Mouse (Mus musculus) CH12.LX (cell line): ENCODE measurements around the gene Fbxl14. TPM values are rescaled to one million over a fixed set of nuclear protein-coding genes. Genes with fewer than 3 reads are reported as not detected.

Experiments
- DNase-seq: peaks from one replicate; pipeline ENCODE4 v3.0.0-alpha.2; 2013; ENCODE audit errors: extremely low read depth
- H3K27ac ChIP-seq: 2 replicates; pipeline ENCODE4 v1.5.1; 2012; ENCODE audit warnings: low read depth, mild to moderate bottlenecking, control low read depth, moderate library complexity; ENCODE audit not compliant: insufficient read depth
- H3K27me3 ChIP-seq: replicated peaks from 2 replicates; pipeline ENCODE3; 2012; ENCODE audit warnings: inconsistent platforms
- H3K36me3 ChIP-seq, 2 experiments: replicated peaks in 1 of 2; 2 replicates each; pipeline versions ENCODE3 to v1.6.1; 2012; ENCODE audit warnings: inconsistent platforms in 1 of 2, low read length in 1 of 2, mild to moderate bottlenecking in 1 of 2, mixed read lengths in 1 of 2, moderate library complexity in 1 of 2; ENCODE audit not compliant: control insufficient read depth in 1 of 2, insufficient read depth in 1 of 2
- H3K4me1 ChIP-seq, 2 experiments: 2 replicates each; pipeline ENCODE4 v1.6.1; 2012; ENCODE audit warnings: inconsistent platforms in 1 of 2, moderate library complexity in 1 of 2; ENCODE audit not compliant: insufficient read depth in 2 of 2, control insufficient read depth in 1 of 2
- H3K4me2 ChIP-seq: 2 replicates; pipeline ENCODE4 v1.6.1; 2012; ENCODE audit warnings: low read depth, mild to moderate bottlenecking, control low read depth; ENCODE audit not compliant: poor library complexity, insufficient read depth, severe bottlenecking
- H3K4me3 ChIP-seq, 3 experiments: fragments of 150-350 bp in 1 of 3; sonication (generic) in 1 of 3; replicated peaks in 1 of 3; 2 replicates each; pipeline versions ENCODE3 to v1.5.1; 2011 to 2012; ENCODE audit warnings: low read depth in 2 of 3, low read length in 2 of 3, mild to moderate bottlenecking in 2 of 3, moderate library complexity in 2 of 3, control low read depth in 1 of 3, improper control_type of control experiment in 1 of 3, inconsistent platforms in 1 of 3, mixed read lengths in 1 of 3; ENCODE audit not compliant: poor library complexity in 1 of 3
- H3K79me2 ChIP-seq: replicated peaks from 2 replicates; pipeline ENCODE4 v1.6.1; 2012; ENCODE audit warnings: mild to moderate bottlenecking, moderate library complexity; ENCODE audit not compliant: control insufficient read depth, poor library complexity, insufficient read depth, severe bottlenecking; ENCODE audit errors: extremely low read depth
- H3K9ac ChIP-seq: 2 replicates; pipeline ENCODE4 v1.6.1; 2012; ENCODE audit warnings: low read depth, mild to moderate bottlenecking, control low read depth, moderate library complexity; ENCODE audit not compliant: insufficient read depth
- H3K9me3 ChIP-seq: replicated peaks from 2 replicates; pipeline ENCODE3; 2012; ENCODE audit warnings: low read length, inconsistent platforms, mixed read lengths
- BHLHE40 ChIP-seq: IDR thresholded peaks from 2 replicates; pipeline ENCODE4 v1.6.1; 2011; ENCODE audit warnings: mild to moderate bottlenecking, low read depth, low read length, improper control_type of control experiment
- CTCF ChIP-seq, 2 experiments: IDR thresholded peaks in 1 of 2; conservative IDR thresholded peaks in 1 of 2; 2 replicates each; pipeline ENCODE4 v1.5.1; 2011 to 2012; ENCODE audit warnings: low read depth in 2 of 2, low read length in 2 of 2, improper control_type of control experiment in 1 of 2, inconsistent platforms in 1 of 2, mild to moderate bottlenecking in 1 of 2, moderate library complexity in 1 of 2
- E2F4 ChIP-seq: IDR thresholded peaks from 2 replicates; pipeline ENCODE4 v1.6.1; 2011; ENCODE audit warnings: low read depth, low read length, improper control_type of control experiment; ENCODE audit not compliant: insufficient replicate concordance
- ELF1 ChIP-seq: IDR thresholded peaks from 2 replicates; pipeline ENCODE4 v1.6.1; 2014; ENCODE audit warnings: low read depth, mild to moderate bottlenecking, inconsistent platforms, low read length, improper control_type of control experiment
- EP300 ChIP-seq: IDR thresholded peaks from 2 replicates; pipeline ENCODE4 v1.6.1; 2011; ENCODE audit warnings: low read length, improper control_type of control experiment
- ETS1 ChIP-seq: conservative IDR thresholded peaks from 2 replicates; pipeline ENCODE4 v1.6.1; 2012; ENCODE audit warnings: low read depth, mild to moderate bottlenecking, inconsistent platforms, low read length, improper control_type of control experiment, moderate library complexity
- GABPA ChIP-seq: IDR thresholded peaks from 2 replicates; pipeline ENCODE4 v1.6.1; 2012; ENCODE audit warnings: low read depth, low read length, improper control_type of control experiment, inconsistent platforms; ENCODE audit not compliant: insufficient replicate concordance
- HCFC1 ChIP-seq: IDR thresholded peaks from 2 replicates; pipeline ENCODE4 v1.6.1; 2012; ENCODE audit warnings: low read depth, mild to moderate bottlenecking, inconsistent platforms, low read length, improper control_type of control experiment
- KAT2A ChIP-seq: IDR thresholded peaks from 2 replicates; pipeline ENCODE4 v1.6.1; 2012; ENCODE audit warnings: low read length, improper control_type of control experiment, inconsistent platforms; ENCODE audit not compliant: insufficient replicate concordance
- MEF2A ChIP-seq: IDR thresholded peaks from 2 replicates; pipeline ENCODE4 v1.6.1; 2014; ENCODE audit warnings: low read depth, mild to moderate bottlenecking, inconsistent platforms, low read length, improper control_type of control experiment, borderline replicate concordance
- MXI1 ChIP-seq: IDR thresholded peaks from 2 replicates; pipeline ENCODE4 v1.6.1; 2011; ENCODE audit warnings: mild to moderate bottlenecking, low read depth, low read length, improper control_type of control experiment
- NELFE ChIP-seq: IDR thresholded peaks from 2 replicates; pipeline ENCODE4 v1.6.1; 2011; ENCODE audit warnings: low read depth, low read length, improper control_type of control experiment
- POLR2A ChIP-seq: IDR thresholded peaks from 2 replicates; pipeline ENCODE4 v1.6.1; 2011; ENCODE audit warnings: low read depth, mild to moderate bottlenecking, improper control_type of control experiment, low read length
- TBP ChIP-seq: conservative IDR thresholded peaks from 2 replicates; pipeline ENCODE4 v1.6.1; 2011; ENCODE audit warnings: low read depth, low read length, improper control_type of control experiment
- UBTF ChIP-seq: IDR thresholded peaks from 2 replicates; pipeline ENCODE4 v1.6.1; 2012; ENCODE audit warnings: low read depth, mild to moderate bottlenecking, inconsistent platforms, low read length, improper control_type of control experiment, moderate library complexity
- USF1 ChIP-seq: IDR thresholded peaks from 2 replicates; pipeline ENCODE4 v1.6.1; 2014; ENCODE audit warnings: low read depth, mild to moderate bottlenecking, inconsistent platforms, low read length, improper control_type of control experiment
- ZNF384 ChIP-seq: IDR thresholded peaks from 2 replicates; pipeline ENCODE4 v1.6.1; 2012; ENCODE audit warnings: low read depth, low read length, improper control_type of control experiment, inconsistent platforms
- dilution Hi-C: fragments of 300-500 bp; cut with MboI; formaldehyde crosslinking; loops from 2 replicates; pipeline ENCODE4 v1.14.3; 2020; ENCODE audit warnings: low sequenced_read_pairs; ENCODE audit not compliant: extremely low pct_unique_long_range_greater_than_20kb, extremely low pct_ligation_motif_present
- in situ Hi-C: fragments of 300-500 bp; cut with MboI; formaldehyde crosslinking; loops from 3 replicates; pipeline ENCODE4 v1.14.3; 2019; ENCODE audit warnings: low sequenced_read_pairs, low pct_ligation_motif_present, low pct_unique_long_range_greater_than_20kb, mixed read lengths
- polyA plus RNA-seq: library from polyadenylated mRNA; unstranded; fragments of >175 nt; gene quantifications from 2 replicates; pipeline ENCODE4 v1.2.1, GENCODE M21; 2012; ENCODE audit warnings: low read depth; ENCODE audit not compliant: insufficient read length
- total RNA-seq, 2 experiments: library from RNA; depleted of rRNA; stranded (reverse); fragments of 300-350 nt in 1 of 2; fragments of >200 nt in 1 of 2; gene quantifications; 2 replicates each; pipeline ENCODE4 v1.2.3; 2012 to 2014

The Fbxl14 gene
- total and polyA plus RNA-seq, 3 experiments, result 29.9 to 32.0 (median 30.3) TPM

DNA sequence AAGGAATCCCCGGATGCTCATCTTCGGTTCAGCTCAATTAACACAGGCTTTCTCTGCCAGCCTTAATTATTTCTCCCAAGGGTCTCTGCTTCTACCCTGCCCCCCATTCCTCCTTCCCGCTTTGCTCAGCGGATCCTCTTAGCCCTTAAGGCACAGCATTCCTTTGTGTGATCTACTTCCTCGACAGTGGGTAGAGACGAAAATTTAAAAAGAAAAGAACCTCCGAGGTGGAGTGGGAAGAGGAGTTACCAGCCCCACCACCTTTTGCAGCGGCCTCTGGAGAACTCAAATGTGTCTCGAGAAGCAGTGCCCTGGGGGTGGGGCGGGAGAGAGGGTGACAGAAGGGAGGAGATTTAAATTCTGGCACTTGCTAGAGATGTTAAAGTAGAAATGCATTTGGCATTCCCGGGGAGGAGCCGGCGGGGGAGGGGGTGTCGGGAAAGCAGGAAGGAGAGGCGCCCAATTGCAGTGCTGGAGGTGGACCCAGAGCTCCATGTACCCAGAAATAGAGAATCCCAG is 27.4 kb upstream of the Fbxl14 start:
- dilution Hi-C loops, result no loop called here
- no peak overlapping the region for H3K4me2 ChIP-seq
- no peaks in the 10 kb centered on the region; a peak in 1 of 4 replicates for H3K4me1 ChIP-seq
- no peaks in the 10 kb centered on the region for H3K9me3 ChIP-seq
- no peak overlapping the region for H3K27ac ChIP-seq
- no peak for TF ChIP-seq ETS1
- TF ChIP-seq USF1, result no peak
- no peak for TF ChIP-seq ELF1
- no peak for TF ChIP-seq HCFC1
- no peak for TF ChIP-seq ZNF384
- TF ChIP-seq BHLHE40, result no peak
- TF ChIP-seq MXI1, result no peak
- TF ChIP-seq TBP, result no peak
- no peak for TF ChIP-seq EP300
- TF ChIP-seq CTCF (conservative IDR thresholded peaks at IDR 0.05 in 1 of 2, IDR thresholded peaks at IDR 0.05 in 1 of 2; ENCODE audit: low read depth in 2 of 2, low read length in 2 of 2), result no peak
- no peak for TF ChIP-seq POLR2A
- no peak for TF ChIP-seq UBTF
- no peak for TF ChIP-seq E2F4
- no peak for TF ChIP-seq NELFE
- TF ChIP-seq, all 38 proteins: peak for 0
- no peaks in the 10 kb centered on the region for H3K36me3 ChIP-seq
- no peaks in the 10 kb centered on the region for H3K79me2 ChIP-seq
- H3K9ac ChIP-seq, result no peak overlapping the region
- in situ Hi-C loops, result no loop called here
- DNase-seq, result no peak
- H3K27me3 ChIP-seq, result peaks cover 4% of the 10 kb centered on the region
- H3K4me3 ChIP-seq, result no peak overlapping the region

DNA sequence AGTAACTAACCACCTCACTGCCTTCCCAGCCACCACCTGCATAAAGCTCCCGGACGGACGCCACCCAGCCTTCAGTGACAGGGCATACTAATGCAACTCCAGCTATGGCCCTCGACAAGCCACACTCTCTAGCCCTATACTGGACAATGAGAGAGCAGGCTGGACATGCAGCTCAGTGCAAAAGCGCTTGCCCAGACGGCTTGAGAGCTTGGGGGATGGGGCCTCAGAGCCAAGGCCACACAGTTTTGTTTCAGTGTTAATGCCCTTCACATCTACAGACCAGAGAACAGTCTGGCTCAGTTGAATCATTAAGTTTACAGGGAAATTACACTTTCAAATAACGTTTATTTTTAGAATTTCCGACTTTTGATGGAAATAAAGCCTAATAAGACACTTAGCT is 21.3 kb upstream of the Fbxl14 start:
- Histone ChIP-seq H3K9me3 (no peaks in the 10 kb centered on the region), H3K27ac (no peak overlapping the region), H3K4me3 (no peak overlapping the region), H3K27me3 (peaks cover 6% of the 10 kb centered on the region), H3K36me3 (no peaks in the 10 kb centered on the region), H3K79me2 (no peaks in the 10 kb centered on the region), H3K4me2 (no peak overlapping the region), H3K9ac (no peak overlapping the region), H3K4me1 (no peaks in the 10 kb centered on the region)
- TF ChIP-seq KAT2A (no peak), POLR2A (no peak), GABPA (no peak), MEF2A (no peak)
- no peak for DNase-seq
- dilution Hi-C loops (no loop called here), in situ Hi-C loops (no loop called here)
